Comparison of ENCODE assay signal across 15 mouse cellular contexts in genomic region chr7:137211332-137211731, GRCm38 (mm10).
A peak's percentile ranks its signal among the peaks of the same experiment; 100 is the strongest.
DNase-seq lines count a peak whose midpoint lies in the region; ATAC-seq and TF ChIP-seq lines count a peak whose summit lies in the region.
"Had no signal": no experiment of that assay in that cellular context is flagged by ENCODE, and none has a peak within 500 bp of the region (broad histone marks: within the 10 kb centered on the region; RNA-seq: fewer than 3 reads in every experiment).

No protein-coding gene starts in this region.

- H3K4me1 ChIP-seq in hindbrain, embryonic 13.5 days (replicated peaks): peaks cover 69% of the 10 kb centered on the region
- peaks cover 44% of the 10 kb centered on the region for H3K4me1 ChIP-seq in hindbrain, embryonic 10.5 days (replicated peaks)
- peaks cover 4% of the 10 kb centered on the region; the same call in 1 of the 2 replicates for H3K4me1 ChIP-seq in liver, adult 2 months (ENCODE audit: control insufficient read depth, insufficient read depth, low read length)
- no peaks in the 10 kb centered on the region for H3K4me1 ChIP-seq in liver, embryonic 11.5 days (replicated peaks; ENCODE audit: control insufficient read depth, insufficient read depth, low read length)
- peaks cover 58% of the 10 kb centered on the region for H3K4me1 ChIP-seq in hindbrain, embryonic 14.5 days (replicated peaks; ENCODE audit: control insufficient read depth, insufficient read depth, low read length)
- 0 out of 2 replicates have a peak, but pooled peaks cover 5% of the 10 kb centered on the region for H3K4me1 ChIP-seq in intestine, postnatal 0 days (replicated peaks; ENCODE audit: control insufficient read depth, insufficient read depth, low read length)
- H3K4me1 ChIP-seq: megakaryocyte, embryonic 14.5 days had no signal

- H3K27me3 ChIP-seq in hindbrain, embryonic 13.5 days: no peaks in the 10 kb centered on the region
- H3K27me3 ChIP-seq in hindbrain, embryonic 10.5 days (ENCODE audit: insufficient read depth, poor library complexity, severe bottlenecking): no peaks in the 10 kb centered on the region
- peaks cover 4% of the 10 kb centered on the region; the same call in 1 of the 2 replicates for H3K27me3 ChIP-seq in liver, adult 2 months (ENCODE audit: control insufficient read depth, insufficient read depth, low read length)
- peaks cover 4% of the 10 kb centered on the region; the same call in 1 of the 2 replicates for H3K27me3 ChIP-seq in liver, embryonic 11.5 days (replicated peaks; ENCODE audit: control insufficient read depth, insufficient read depth, low read length)
- no peaks in the 10 kb centered on the region for H3K27me3 ChIP-seq in hindbrain, embryonic 14.5 days (ENCODE audit: control insufficient read depth, insufficient read depth, low read length)
- peaks cover 24% of the 10 kb centered on the region for H3K27me3 ChIP-seq in intestine, postnatal 0 days (replicated peaks; ENCODE audit: control insufficient read depth, insufficient read depth, low read length)
- H3K27me3 ChIP-seq: megakaryocyte, embryonic 14.5 days had no signal

- no peaks in the 10 kb centered on the region for H3K9me3 ChIP-seq in hindbrain, embryonic 13.5 days
- no peaks in the 10 kb centered on the region for H3K9me3 ChIP-seq in hindbrain, embryonic 10.5 days
- H3K9me3 ChIP-seq in liver, embryonic 11.5 days (ENCODE audit: control insufficient read depth, low read length): no peaks in the 10 kb centered on the region
- H3K9me3 ChIP-seq in hindbrain, embryonic 14.5 days (ENCODE audit: control insufficient read depth, low read length): no peaks in the 10 kb centered on the region
- no peaks in the 10 kb centered on the region for H3K9me3 ChIP-seq in intestine, postnatal 0 days (ENCODE audit: control insufficient read depth)
- H3K9me3 ChIP-seq: embryonic facial prominence, embryonic 13.5 days; megakaryocyte, embryonic 14.5 days had no signal

- no peak overlapping the region for H3K4me3 ChIP-seq in hindbrain, embryonic 13.5 days
- H3K4me3 ChIP-seq in hindbrain, embryonic 10.5 days: no peak overlapping the region
- H3K4me3 ChIP-seq in liver, adult 2 months (ENCODE audit: insufficient read depth, low read depth, low read length): no peak overlapping the region
- H3K4me3 ChIP-seq in liver, embryonic 11.5 days (ENCODE audit: low read depth, low read length): no peak overlapping the region
- H3K4me3 ChIP-seq in hindbrain, embryonic 14.5 days (replicated peaks; ENCODE audit: low read length): no peak overlapping the region
- no peak overlapping the region for H3K4me3 ChIP-seq in intestine, postnatal 0 days (ENCODE audit: low read depth, low read length)
- H3K4me3 ChIP-seq: embryonic facial prominence, embryonic 13.5 days; megakaryocyte, embryonic 14.5 days; myocyte had no signal

- TF ChIP-seq CTCF in liver, adult 2 months (IDR thresholded peaks at IDR 0.05; ENCODE audit: low read depth, low read length): no peak
- peak; percentile 43 for TF ChIP-seq CTCF in intestine, postnatal 0 days (IDR thresholded peaks at IDR 0.05; ENCODE audit: low read depth)

- WGBS in hindbrain, embryonic 13.5 days: 58% methylated on average over 4 of the region's 4 CpGs
- WGBS in hindbrain, embryonic 10.5 days: 80% methylated on average over 4 of the region's 4 CpGs
- WGBS in liver, adult 2 months: 14% methylated on average over 4 of the region's 4 CpGs
- 56% methylated on average over 4 of the region's 4 CpGs for WGBS in liver, embryonic 11.5 days
- 64% methylated on average over 4 of the region's 4 CpGs for WGBS in hindbrain, embryonic 14.5 days
- 29% methylated on average over 4 of the region's 4 CpGs for WGBS in intestine, postnatal 0 days

- H3K9ac ChIP-seq in hindbrain, embryonic 13.5 days: no peak overlapping the region
- H3K9ac ChIP-seq in liver, adult 2 months (ENCODE audit: low read depth, low read length): no peak overlapping the region
- no peak overlapping the region for H3K9ac ChIP-seq in liver, embryonic 11.5 days (ENCODE audit: low read depth, low read length)
- H3K9ac ChIP-seq in hindbrain, embryonic 14.5 days: no peak overlapping the region
- no peak overlapping the region for H3K9ac ChIP-seq in intestine, postnatal 0 days (ENCODE audit: low read depth, low read length)
- H3K9ac ChIP-seq: embryonic facial prominence, embryonic 13.5 days had no signal

- H3K36me3 ChIP-seq in hindbrain, embryonic 13.5 days: peaks cover 4% of the 10 kb centered on the region; the same call in 1 of the 2 replicates
- H3K36me3 ChIP-seq in hindbrain, embryonic 10.5 days: peaks cover 11% of the 10 kb centered on the region
- no peaks in the 10 kb centered on the region for H3K36me3 ChIP-seq in liver, adult 2 months (ENCODE audit: control insufficient read depth, insufficient read depth, low read length)
- H3K36me3 ChIP-seq in liver, embryonic 11.5 days (ENCODE audit: control insufficient read depth, insufficient read depth, low read length): no peaks in the 10 kb centered on the region
- H3K36me3 ChIP-seq in hindbrain, embryonic 14.5 days (replicated peaks; ENCODE audit: control insufficient read depth, insufficient read depth): peaks cover 6% of the 10 kb centered on the region; the same call in 1 of the 2 replicates
- H3K36me3 ChIP-seq in intestine, postnatal 0 days (ENCODE audit: control insufficient read depth, insufficient read depth): no peaks in the 10 kb centered on the region

- H3K27ac ChIP-seq in hindbrain, embryonic 13.5 days: peak overlapping the region; percentile 68
- no peak overlapping the region for H3K27ac ChIP-seq in hindbrain, embryonic 10.5 days
- no peak overlapping the region for H3K27ac ChIP-seq in liver, adult 2 months (replicated peaks; ENCODE audit: insufficient read depth, low read depth, low read length)
- H3K27ac ChIP-seq in liver, embryonic 11.5 days (ENCODE audit: low read depth, low read length): no peak overlapping the region
- 0 out of 2 replicates have a peak overlapping the region, but pooled peaks have one; percentile 21 for H3K27ac ChIP-seq in hindbrain, embryonic 14.5 days
- H3K27ac ChIP-seq in intestine, postnatal 0 days (ENCODE audit: low read depth, low read length): no peak overlapping the region
- H3K27ac ChIP-seq: embryonic facial prominence, embryonic 13.5 days had no signal

- H3K79me2 ChIP-seq in liver, adult 2 months (ENCODE audit: control insufficient read depth, insufficient read depth, low read length): no peaks in the 10 kb centered on the region

- no peak for ATAC-seq in hindbrain, embryonic 13.5 days (ENCODE audit: low FRiP score)
- no peak for ATAC-seq in liver, embryonic 11.5 days (replicated peaks; ENCODE audit: low FRiP score)
- no peak for ATAC-seq in hindbrain, embryonic 14.5 days (ENCODE audit: low FRiP score)
- ATAC-seq in intestine, postnatal 0 days: no peak

- TF ChIP-seq POLR2A in liver, adult 2 months (IDR thresholded peaks at IDR 0.05; ENCODE audit: extremely low read depth, insufficient read depth, low read length): no peak

- no peak overlapping the region for H3K4me2 ChIP-seq in hindbrain, embryonic 13.5 days
- no peak overlapping the region for H3K4me2 ChIP-seq in liver, embryonic 11.5 days
- H3K4me2 ChIP-seq in hindbrain, embryonic 14.5 days (replicated peaks): no peak overlapping the region
- peak overlapping the region; percentile 30; the same call in 1 of the 2 replicates for H3K4me2 ChIP-seq in intestine, postnatal 0 days (replicated peaks; ENCODE audit: low read depth)
- H3K4me2 ChIP-seq: embryonic facial prominence, embryonic 13.5 days had no signal

- no peak for DNase-seq in hindbrain, embryonic 10.5 days (ENCODE audit: low spot score)
- peak; percentile 86 for DNase-seq in liver, adult 2 months (ENCODE audit: extremely low read depth, low read depth, low spot score)
- DNase-seq in liver, embryonic 11.5 days (ENCODE audit: low spot score): no peak
- no peak for DNase-seq in hindbrain, embryonic 14.5 days (ENCODE audit: low spot score)
- DNase-seq in adrenal gland, adult 18-20 months (ENCODE audit: low spot score in 2 of 2): no peak
- no peak for DNase-seq in natural killer cell, adult 2 months (ENCODE audit: low spot score in 2 of 2)
- DNase-seq: adrenal gland, adult 8-10 months; cerebellum, adult 2 months; lung, adult 18-20 months; right cerebral cortex, postnatal 25 days had no signal

Comparison
In these comparisons a context has a peak if more than half of its experiments do, and no peak if none do; other contexts are left out.
1. H3K27ac ChIP-seq: peak in hindbrain, embryonic 13.5 days (single experiment) and hindbrain, embryonic 14.5 days (single experiment); none in hindbrain, embryonic 10.5 days (single experiment), liver, adult 2 months (single experiment), liver, embryonic 11.5 days (single experiment) and intestine, postnatal 0 days (single experiment).